Mouse (Mus musculus) ES-Bruce4 (cell line): ENCODE data around the gene Tmem184c.

Experiments used
- CTCF ChIP-seq: IDR thresholded peaks from one replicate; pipeline ENCODE4 v1.8.1; 2011; ENCODE audit warnings: low read depth, low read length
- EP300 ChIP-seq: IDR thresholded peaks from 2 replicates; pipeline ENCODE4 v1.6.1; 2011; ENCODE audit warnings: low read depth, low read length; ENCODE audit not compliant: insufficient read depth

DNA sequence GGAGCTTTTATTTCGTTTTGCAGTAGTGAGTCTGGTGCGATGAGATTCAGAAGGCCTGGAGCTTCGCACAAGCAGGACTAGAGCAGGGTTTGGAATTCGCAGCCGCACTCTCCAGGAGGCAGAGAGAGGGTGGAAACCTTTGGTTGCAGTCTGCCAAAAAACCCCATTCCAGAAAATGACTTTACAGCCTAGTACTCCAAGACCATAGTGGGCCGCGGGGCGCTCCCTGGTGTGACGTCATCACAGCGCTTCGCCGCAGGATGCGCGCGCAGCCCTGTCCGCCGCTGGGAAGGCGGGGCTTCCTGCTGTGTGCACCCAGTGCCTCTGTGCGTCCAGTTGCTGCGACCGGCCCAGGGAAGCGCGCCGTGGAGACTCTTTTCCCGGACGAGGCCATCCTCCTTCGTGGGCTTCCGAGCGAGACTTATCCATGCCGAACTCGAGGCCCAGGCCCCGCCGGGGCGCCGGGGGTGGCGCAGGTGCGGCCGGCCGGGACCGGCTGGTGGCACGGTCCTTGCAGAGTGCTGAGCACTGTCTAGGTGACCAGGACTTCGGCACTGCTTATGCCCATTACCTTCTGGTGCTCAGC lies 61.3 kb downstream of the Tmem184c start, which contains the start of gene Prmt9:
- TF ChIP-seq EP300: no peak
- TF ChIP-seq CTCF: no peak
